Mouse (Mus musculus): Measurements from ENCODE around the gene Trappc5. TPM values are rescaled to one million over a fixed set of nuclear protein-coding genes. Genes with fewer than 3 reads are reported as not detected.

Trappc5 gene
- polyA plus RNA-seq, 1 experiment from 2014 or later: 34.1 TPM

DNA sequence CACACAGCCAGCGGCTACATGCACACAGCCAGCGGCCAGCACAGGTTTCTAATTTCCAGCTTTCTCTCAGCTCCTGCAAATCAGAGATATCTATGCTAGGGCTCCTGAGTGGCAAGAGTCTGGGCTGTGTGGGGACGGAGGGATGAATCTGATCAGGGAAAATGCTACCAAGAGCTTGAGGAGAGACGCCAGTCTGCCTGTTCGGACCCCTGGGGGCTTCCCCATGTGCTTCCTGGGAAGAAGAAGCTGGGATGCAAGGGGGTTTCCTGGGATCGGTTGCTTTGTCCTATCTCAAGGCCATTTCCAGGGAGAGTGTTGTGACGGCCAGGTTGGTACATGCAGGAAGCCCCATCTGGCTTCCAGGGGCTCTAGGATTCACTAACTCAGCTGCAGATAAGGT lies 31.5 kb downstream of the Trappc5 start:
- Histone ChIP-seq H3K9ac (no peak overlapping the region), H3K27me3 (replicated peaks) (no peaks in the 10 kb centered on the region), H3K4me3 (no peak overlapping the region), H3K4me1 (replicated peaks) (0 out of 2 replicates have a peak, but pooled peaks cover 4% of the 10 kb centered on the region), H3K36me3 (no peaks in the 10 kb centered on the region), H3K4me2 (no peak overlapping the region), H3K27ac (ENCODE audit: poor library complexity, severe bottlenecking) (no peak overlapping the region), H3K9me3 (replicated peaks) (no peaks in the 10 kb centered on the region)
- ATAC-seq (ENCODE audit: insufficient number of reproducible peaks, low FRiP score): no peak
- 51% methylated on average over 7 of the region's 7 CpGs for WGBS

DNA sequence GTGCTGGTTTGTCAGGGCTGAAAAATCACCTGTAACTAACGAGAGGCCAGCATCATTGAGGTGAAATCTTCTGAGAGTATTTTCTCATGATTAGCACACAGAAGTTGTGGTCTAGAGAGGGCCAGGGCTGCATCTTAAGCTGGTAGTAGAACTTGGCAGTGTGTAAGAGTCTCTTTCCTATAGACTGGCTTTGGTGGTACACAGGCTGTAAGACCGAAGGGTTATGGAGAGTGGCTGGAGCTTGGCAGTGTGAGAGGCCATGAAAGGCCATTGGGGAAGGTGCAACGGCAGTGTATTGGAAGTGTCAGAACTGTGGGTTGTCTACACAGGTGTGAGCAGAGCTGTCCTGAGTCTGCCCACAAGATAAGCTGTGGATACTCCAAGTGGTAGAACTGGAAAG lies 34.2 kb downstream of the Trappc5 start:
- H3K27me3 ChIP-seq (replicated peaks): no peaks in the 10 kb centered on the region
- no peak overlapping the region for H3K27ac ChIP-seq (ENCODE audit: poor library complexity, severe bottlenecking)
- no peaks in the 10 kb centered on the region for H3K36me3 ChIP-seq
- H3K4me3 ChIP-seq: no peak overlapping the region
- WGBS: 80% methylated on average over 3 of the region's 3 CpGs
- no peak for ATAC-seq (ENCODE audit: insufficient number of reproducible peaks, low FRiP score)
- H3K9me3 ChIP-seq (replicated peaks): no peaks in the 10 kb centered on the region
- H3K9ac ChIP-seq: no peak overlapping the region
- 0 out of 2 replicates have a peak, but pooled peaks cover 4% of the 10 kb centered on the region for H3K4me1 ChIP-seq (replicated peaks)
- H3K4me2 ChIP-seq: no peak overlapping the region

DNA sequence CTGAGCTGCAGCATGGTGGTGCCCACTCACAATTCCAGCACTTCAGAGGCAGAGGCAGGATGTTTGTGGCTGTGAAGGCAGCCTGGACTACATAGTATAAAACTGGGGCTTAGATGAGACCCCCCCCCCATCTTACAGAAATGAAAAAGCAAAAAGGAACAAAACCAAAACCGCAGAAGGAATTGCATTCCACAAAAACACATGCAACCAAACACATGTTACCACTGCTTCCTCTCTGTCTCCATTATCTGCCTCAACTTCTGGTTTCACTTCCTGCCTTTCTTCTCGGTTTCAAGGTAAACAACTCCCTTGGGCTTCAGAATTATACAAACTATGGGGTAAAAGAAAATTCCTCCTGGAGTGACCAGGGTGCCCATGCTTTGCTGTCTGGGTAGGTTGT lies 35.5 kb downstream of the Trappc5 start:
- no peak overlapping the region for H3K9ac ChIP-seq
- ATAC-seq (ENCODE audit: insufficient number of reproducible peaks, low FRiP score): no peak
- H3K9me3 ChIP-seq (replicated peaks): no peaks in the 10 kb centered on the region
- H3K27me3 ChIP-seq (replicated peaks): no peaks in the 10 kb centered on the region
- H3K4me1 ChIP-seq (replicated peaks): 0 out of 2 replicates have a peak, but pooled peaks cover 4% of the 10 kb centered on the region
- H3K4me3 ChIP-seq: no peak overlapping the region
- no peak overlapping the region for H3K4me2 ChIP-seq
- WGBS: 42% methylated on average over 2 of the region's 2 CpGs
- no peaks in the 10 kb centered on the region for H3K36me3 ChIP-seq
- H3K27ac ChIP-seq (ENCODE audit: poor library complexity, severe bottlenecking): peak overlapping the region; percentile 23; the same call in 1 of the 2 replicates

DNA sequence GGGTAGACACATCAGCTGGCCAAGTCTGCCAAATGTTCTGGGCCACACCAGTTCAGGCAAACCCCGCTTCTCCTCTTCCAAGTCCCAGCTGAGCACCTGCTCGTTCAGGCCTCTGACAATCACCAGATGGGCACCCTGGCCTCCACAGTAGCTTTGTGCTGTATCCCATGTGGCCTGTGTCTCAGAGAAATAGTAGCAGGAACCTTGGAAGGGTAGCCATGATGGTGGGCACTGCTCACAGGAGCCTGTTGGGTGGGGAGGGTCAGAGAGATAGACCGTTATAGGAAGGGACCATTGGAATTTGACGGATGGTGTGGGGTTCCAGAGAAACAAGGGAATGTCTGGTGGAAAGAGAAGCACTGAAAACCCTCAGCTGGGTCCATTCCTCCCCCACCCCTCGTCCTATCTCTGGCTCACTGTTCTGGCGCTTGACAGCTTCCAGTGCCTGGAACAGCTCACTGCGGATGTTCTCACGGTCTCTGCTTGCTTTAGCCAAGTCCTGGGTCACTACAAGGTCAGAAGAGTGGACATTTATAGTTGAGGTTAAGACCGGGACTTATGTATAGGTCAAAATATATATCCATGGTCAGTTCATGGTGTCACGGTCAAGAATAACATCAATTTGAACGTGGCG lies 41.3 kb downstream of the Trappc5 start:
- 43% methylated on average over 12 of the region's 12 CpGs for WGBS
- peak; percentile 54 for ATAC-seq (ENCODE audit: insufficient number of reproducible peaks, low FRiP score)
- Histone ChIP-seq H3K4me1 (replicated peaks) (peaks cover 13% of the 10 kb centered on the region; the same call in 1 of the 2 replicates), H3K27ac (ENCODE audit: poor library complexity, severe bottlenecking) (peak overlapping the region; percentile 61; the same call in 1 of the 2 replicates), H3K9me3 (replicated peaks) (no peaks in the 10 kb centered on the region), H3K27me3 (replicated peaks) (no peaks in the 10 kb centered on the region), H3K9ac (no peak overlapping the region), H3K36me3 (no peaks in the 10 kb centered on the region), H3K4me3 (no peak overlapping the region), H3K4me2 (no peak overlapping the region)

DNA sequence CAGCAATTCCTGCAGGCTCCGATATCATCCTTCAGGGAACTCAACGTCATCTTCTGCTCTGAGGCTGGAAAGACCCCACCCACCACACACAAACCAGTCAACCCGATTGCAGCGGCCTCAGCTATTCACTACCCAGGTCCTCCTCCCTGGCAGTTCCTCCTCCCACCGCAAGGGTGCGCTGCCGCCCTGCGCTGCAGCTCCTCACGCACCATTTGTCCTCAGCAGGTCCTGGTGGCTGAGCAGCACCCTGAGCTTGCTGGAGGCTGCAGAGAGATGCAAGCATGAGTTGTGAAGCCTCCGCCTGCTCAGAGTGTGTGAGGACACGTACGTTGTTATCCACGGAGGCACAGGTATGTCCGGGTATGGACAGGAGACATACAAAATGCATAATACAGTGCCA lies 42.5 kb downstream of the Trappc5 start:
- H3K4me3 ChIP-seq: no peak overlapping the region
- no peak overlapping the region for H3K27ac ChIP-seq (ENCODE audit: poor library complexity, severe bottlenecking)
- peak; percentile 41; the same call in 1 of the 2 replicates for ATAC-seq (ENCODE audit: insufficient number of reproducible peaks, low FRiP score)
- 16% methylated on average over 14 of the region's 14 CpGs for WGBS
- H3K4me1 ChIP-seq (replicated peaks): peaks cover 13% of the 10 kb centered on the region; the same call in 1 of the 2 replicates
- no peak overlapping the region for H3K9ac ChIP-seq
- no peaks in the 10 kb centered on the region for H3K9me3 ChIP-seq (replicated peaks)
- no peak overlapping the region for H3K4me2 ChIP-seq
- H3K27me3 ChIP-seq (replicated peaks): no peaks in the 10 kb centered on the region
- H3K36me3 ChIP-seq: no peaks in the 10 kb centered on the region

DNA sequence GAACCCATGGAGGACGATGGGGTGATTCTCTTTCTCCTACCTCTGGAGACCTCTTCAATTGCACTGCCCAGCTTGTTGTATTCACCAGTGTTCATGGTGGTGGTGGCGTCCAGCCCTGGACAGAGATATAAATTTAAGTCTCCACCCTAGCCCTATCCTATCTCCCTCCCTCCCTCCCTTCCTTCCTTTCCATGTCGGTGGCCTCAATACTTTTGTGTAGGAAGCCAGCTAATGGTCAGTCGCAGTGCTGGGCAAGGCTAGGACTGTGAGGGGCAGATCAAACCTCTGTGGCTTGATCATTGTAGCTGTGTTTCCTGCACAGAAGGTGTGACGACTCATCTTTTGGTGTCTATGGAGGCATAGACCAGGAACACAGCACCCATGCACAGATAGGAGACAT lies 44.5 kb downstream of the Trappc5 start, which contains the start of gene Clec4g:
Clec4g (minus strand) TSS at position 101 of the 400 bp plus-strand sequence.
- ATAC-seq (ENCODE audit: insufficient number of reproducible peaks, low FRiP score): no peak
- 58% methylated on average over 5 of the region's 5 CpGs for WGBS
- Histone ChIP-seq H3K36me3 (no peaks in the 10 kb centered on the region), H3K9ac (no peak within 1 kb of the TSS), H3K4me3 (no peak within 1 kb of the TSS), H3K27me3 (replicated peaks) (no peaks in the 10 kb centered on the region), H3K4me2 (0 out of 2 replicates have a peak within 1 kb of the TSS, but pooled peaks have one; percentile 2), H3K4me1 (replicated peaks) (peaks cover 13% of the 10 kb centered on the region; the same call in 1 of the 2 replicates), H3K9me3 (replicated peaks) (no peaks in the 10 kb centered on the region; the same call in 1 of the 2 replicates), H3K27ac (ENCODE audit: poor library complexity, severe bottlenecking) (no peak within 1 kb of the TSS)

DNA sequence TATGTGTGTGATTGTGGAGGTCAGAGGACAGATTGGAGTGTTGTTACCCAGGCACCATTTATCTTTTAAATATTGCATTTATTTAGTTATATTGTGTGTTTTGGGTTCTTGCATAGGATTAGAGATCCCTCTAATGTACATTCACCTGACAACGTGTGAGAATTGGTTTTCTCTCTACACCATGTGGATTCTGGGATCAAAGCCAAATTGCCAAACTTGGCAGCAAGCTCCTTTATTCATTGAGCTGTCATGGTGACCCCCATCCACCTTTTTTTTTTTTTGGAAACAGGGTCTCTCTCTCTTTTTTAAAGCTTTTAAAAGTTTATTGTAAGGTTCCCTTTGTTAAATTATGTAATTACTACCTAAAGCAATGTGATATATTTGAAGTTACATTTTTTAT lies 44.9 kb downstream of the Trappc5 start:
- H3K27me3 ChIP-seq (replicated peaks): no peaks in the 10 kb centered on the region
- no peak for ATAC-seq (ENCODE audit: insufficient number of reproducible peaks, low FRiP score)
- no peak overlapping the region for H3K4me3 ChIP-seq
- no peaks in the 10 kb centered on the region for H3K36me3 ChIP-seq
- H3K4me2 ChIP-seq: no peak overlapping the region
- no peaks in the 10 kb centered on the region; the same call in 1 of the 2 replicates for H3K9me3 ChIP-seq (replicated peaks)
- 31% methylated on average over 1 of the region's 1 CpGs for WGBS
- H3K27ac ChIP-seq (ENCODE audit: poor library complexity, severe bottlenecking): no peak overlapping the region
- peaks cover 13% of the 10 kb centered on the region; the same call in 1 of the 2 replicates for H3K4me1 ChIP-seq (replicated peaks)
- H3K9ac ChIP-seq: no peak overlapping the region

Other genes starting within 250 kb of the Trappc5 start
- 4.9 and 5.1 TPM in 2 replicates for gene Pex11g, start 208.6 kb upstream of the Trappc5 start, polyA plus RNA-seq (2016; fragmentation: Nextera tagmentation; extraction: Ambion mirVana)
- not detected in 2 replicates for gene Tex45, start 205.4 kb upstream of the Trappc5 start, polyA plus RNA-seq (2016; fragmentation: Nextera tagmentation; extraction: Ambion mirVana)
- gene Zfp358, start 183.2 kb upstream of the Trappc5 start, polyA plus RNA-seq (2016; fragmentation: Nextera tagmentation; extraction: Ambion mirVana): 34.2 and 36.2 TPM in 2 replicates
- gene Mcoln1, start 175.8 kb upstream of the Trappc5 start, polyA plus RNA-seq (2016; fragmentation: Nextera tagmentation; extraction: Ambion mirVana): 52.7 and 53.5 TPM in 2 replicates
- 21.7 and 23.4 TPM in 2 replicates for gene Pnpla6, start 160.9 kb upstream of the Trappc5 start, polyA plus RNA-seq (2016; fragmentation: Nextera tagmentation; extraction: Ambion mirVana)
- gene C330021F23Rik, start 108.3 kb upstream of the Trappc5 start, polyA plus RNA-seq (2016; fragmentation: Nextera tagmentation; extraction: Ambion mirVana): 4.7 and 5.2 TPM in 2 replicates
- gene Camsap3, start 89.0 kb upstream of the Trappc5 start, polyA plus RNA-seq (2016; fragmentation: Nextera tagmentation; extraction: Ambion mirVana): 1.4 and 2.4 TPM in 2 replicates
- gene Xab2, start 55.0 kb upstream of the Trappc5 start, polyA plus RNA-seq (2016; fragmentation: Nextera tagmentation; extraction: Ambion mirVana): 33.8 and 34.9 TPM in 2 replicates
- 110 and 115 TPM in 2 replicates for gene Pet100, start 54.8 kb upstream of the Trappc5 start, polyA plus RNA-seq (2016; fragmentation: Nextera tagmentation; extraction: Ambion mirVana)
- gene Pcp2, start 50.8 kb upstream of the Trappc5 start, polyA plus RNA-seq (2016; fragmentation: Nextera tagmentation; extraction: Ambion mirVana): 0.33 TPM in 1 of 2 replicates, not detected in the other
- gene Stxbp2, start 45.3 kb upstream of the Trappc5 start, polyA plus RNA-seq (2016; fragmentation: Nextera tagmentation; extraction: Ambion mirVana): 48.2 and 60.0 TPM in 2 replicates
- gene Retn, start 20.5 kb upstream of the Trappc5 start, polyA plus RNA-seq (2016; fragmentation: Nextera tagmentation; extraction: Ambion mirVana): not detected in 2 replicates
- gene Mcemp1, start 10.5 kb upstream of the Trappc5 start, polyA plus RNA-seq (2016; fragmentation: Nextera tagmentation; extraction: Ambion mirVana): not detected in 2 replicates
- gene Fcor, start 3.9 kb upstream of the Trappc5 start, polyA plus RNA-seq (2016; fragmentation: Nextera tagmentation; extraction: Ambion mirVana): 6.7 and 7.3 TPM in 2 replicates
- 0.14 and 0.19 TPM in 2 replicates for gene Fcer2a, start 17.9 kb downstream of the Trappc5 start, polyA plus RNA-seq (2016; fragmentation: Nextera tagmentation; extraction: Ambion mirVana)
- gene Clec4g, start 44.4 kb downstream of the Trappc5 start, polyA plus RNA-seq (2016; fragmentation: Nextera tagmentation; extraction: Ambion mirVana): 3.7 and 5.0 TPM in 2 replicates
- gene Cd209a, start 72.7 kb downstream of the Trappc5 start, polyA plus RNA-seq (2016; fragmentation: Nextera tagmentation; extraction: Ambion mirVana): not detected in 2 replicates
- gene Cd209e, start 178.0 kb downstream of the Trappc5 start, polyA plus RNA-seq (2016; fragmentation: Nextera tagmentation; extraction: Ambion mirVana): not detected in 2 replicates
- gene Cd209d, start 202.3 kb downstream of the Trappc5 start, polyA plus RNA-seq (2016; fragmentation: Nextera tagmentation; extraction: Ambion mirVana): not detected in 2 replicates